Mouse (Mus musculus) neural tube, embryonic 11.5 days (tissue): ENCODE data around the gene Nynrin. TPM values are rescaled to one million over a fixed set of nuclear protein-coding genes. Genes with fewer than 3 reads are reported as not detected.

Source experiments
- ATAC-seq: fragments of 200-750 bp; cut with Nextera tagmentation; 2 replicates; pipeline ENCODE4 v1.8.0; 2017; ENCODE audit warnings: moderate number of reproducible peaks, mild to moderate bottlenecking, moderate TSS enrichment, moderate library complexity; ENCODE audit not compliant: insufficient read depth, low FRiP score, low TSS enrichment
- DNase-seq: peaks from one replicate; pipeline ENCODE4 v3.0.0-alpha.2; 2015; ENCODE audit warnings: low spot score
- H3K27ac ChIP-seq: fragments of 300-500 bp; sonication (generic); 2 replicates; pipeline ENCODE4 v1.5.1; 2014; ENCODE audit warnings: low read depth, mild to moderate bottlenecking, low read length
- H3K27me3 ChIP-seq: fragments of 300-500 bp; sonication (generic); 2 replicates; pipeline ENCODE4 v1.6.1; 2014; ENCODE audit warnings: mild to moderate bottlenecking, low read length, mixed read lengths; ENCODE audit not compliant: control insufficient read depth, insufficient read depth
- H3K36me3 ChIP-seq: fragments of 300-500 bp; sonication (generic); 2 replicates; pipeline ENCODE4 v1.6.1; 2014; ENCODE audit warnings: mild to moderate bottlenecking, low read length, moderate library complexity, mixed read lengths; ENCODE audit not compliant: control insufficient read depth, insufficient read depth
- H3K4me1 ChIP-seq: fragments of 300-500 bp; sonication (generic); 2 replicates; pipeline ENCODE4 v1.6.1; 2014; ENCODE audit warnings: low read length, mixed read lengths; ENCODE audit not compliant: control insufficient read depth, insufficient read depth
- H3K4me2 ChIP-seq: fragments of 300-500 bp; sonication (generic); 2 replicates; pipeline ENCODE4 v1.6.1; 2014; ENCODE audit warnings: low read depth, mild to moderate bottlenecking, moderate library complexity
- H3K4me3 ChIP-seq: fragments of 300-500 bp; sonication (generic); 2 replicates; pipeline ENCODE4 v1.5.1; 2014; ENCODE audit warnings: low read depth, low read length
- H3K9ac ChIP-seq: fragments of 300-500 bp; sonication (generic); 2 replicates; pipeline ENCODE4 v1.6.1; 2014; ENCODE audit warnings: mild to moderate bottlenecking, low read length
- H3K9me3 ChIP-seq: fragments of 300-500 bp; sonication (generic); 2 replicates; pipeline ENCODE4 v1.6.1; 2016; ENCODE audit warnings: low read length; ENCODE audit not compliant: control insufficient read depth
- WGBS: fragments of 180-500 bp; shearing (Covaris S2); extraction: QIAGEN DNeasy Blood & Tissue Kit; methylation state at CpG from one replicate; pipeline ENCODE4 v1.1.7; 2014; 5-methylcytosine and 5-hydroxymethylcytosine counted together
- polyA plus RNA-seq: library from polyadenylated mRNA; unstranded; fragments of >200 nt; fragmentation: Nextera tagmentation; extraction: Ambion mirVana; gene quantifications from 2 replicates; pipeline ENCODE4 v1.2.1, GENCODE M21; 2014

Nynrin gene
- polyA plus RNA-seq, 1 experiment from 2014 or later = 15.1 TPM

GRCm38 (mm10) chr14:55854406-55855100, 743 bp downstream of the Nynrin start:
- H3K9me3 ChIP-seq = no peaks in the 10 kb centered on the region
- peak; percentile 29; the same call in 1 of the 2 replicates for ATAC-seq
- no peaks in the 10 kb centered on the region for H3K27me3 ChIP-seq
- H3K4me2 ChIP-seq = peak overlapping the region; percentile 72
- peak overlapping the region; percentile 48 for H3K4me3 ChIP-seq
- peak overlapping the region; percentile 84 for H3K27ac ChIP-seq
- peaks cover 30% of the 10 kb centered on the region for H3K4me1 ChIP-seq
- no peaks in the 10 kb centered on the region for H3K36me3 ChIP-seq
- WGBS = 1% methylated on average over 9 of the region's 9 CpGs
- DNase-seq = peak; percentile 42
- peak overlapping the region; percentile 56 for H3K9ac ChIP-seq

- Histone ChIP-seq H3K27me3 (no peaks in the 10 kb centered on the region), H3K9me3 (no peaks in the 10 kb centered on the region), H3K9ac (peak overlapping the region; percentile 56), H3K4me2 (peak overlapping the region; percentile 72), H3K4me1 (peaks cover 30% of the 10 kb centered on the region), H3K36me3 (no peaks in the 10 kb centered on the region), H3K27ac (peak overlapping the region; percentile 84), H3K4me3 (peak overlapping the region; percentile 48)
- DNase-seq (peak; percentile 60), ATAC-seq (no peak)
- 4% methylated on average over 4 of the region's 4 CpGs for WGBS
These were observed 1.3 kb downstream of the Nynrin start for GRCm38 (mm10) chr14:55855101-55855561.

GRCm38 (mm10) chr14:55857588-55857987, 3.8 kb downstream of the Nynrin start:
- H3K36me3 ChIP-seq = no peaks in the 10 kb centered on the region; the same call in 1 of the 2 replicates
- H3K4me2 ChIP-seq = no peak overlapping the region
- H3K4me1 ChIP-seq = peaks cover 25% of the 10 kb centered on the region
- no peak overlapping the region for H3K9ac ChIP-seq
- DNase-seq (no peak), ATAC-seq (no peak)
- no peak overlapping the region for H3K4me3 ChIP-seq
- no peaks in the 10 kb centered on the region for H3K27me3 ChIP-seq
- no peaks in the 10 kb centered on the region for H3K9me3 ChIP-seq
- WGBS = 72% methylated on average over 4 of the region's 4 CpGs
- H3K27ac ChIP-seq = no peak overlapping the region

- peaks cover 12% of the 10 kb centered on the region for H3K36me3 ChIP-seq
- no peak overlapping the region for H3K27ac ChIP-seq
- ATAC-seq = no peak
- no peak for DNase-seq
- 89% methylated on average over 6 of the region's 6 CpGs for WGBS
- H3K9me3 ChIP-seq = no peaks in the 10 kb centered on the region
- H3K4me2 ChIP-seq = no peak overlapping the region
- no peaks in the 10 kb centered on the region for H3K27me3 ChIP-seq
- no peak overlapping the region for H3K9ac ChIP-seq
- H3K4me3 ChIP-seq = no peak overlapping the region
- H3K4me1 ChIP-seq = no peaks in the 10 kb centered on the region; the same call in 1 of the 2 replicates
These were observed 8.4 kb downstream of the Nynrin start for GRCm38 (mm10) chr14:55862186-55862585.

GRCm38 (mm10) chr14:55862970-55863369, 9.2 kb downstream of the Nynrin start:
- Histone ChIP-seq H3K4me3 (no peak overlapping the region), H3K27me3 (no peaks in the 10 kb centered on the region), H3K9ac (no peak overlapping the region), H3K27ac (no peak overlapping the region), H3K4me2 (no peak overlapping the region), H3K36me3 (peaks cover 12% of the 10 kb centered on the region), H3K9me3 (no peaks in the 10 kb centered on the region), H3K4me1 (no peaks in the 10 kb centered on the region)
- WGBS = 94% methylated on average over 10 of the region's 10 CpGs
- no peak for ATAC-seq
- no peak for DNase-seq

- no peak overlapping the region for H3K4me2 ChIP-seq
- no peak overlapping the region for H3K9ac ChIP-seq
- H3K36me3 ChIP-seq = peaks cover 14% of the 10 kb centered on the region
- DNase-seq = peak; percentile 72
- no peak overlapping the region for H3K27ac ChIP-seq
- WGBS = 39% methylated on average over 7 of the region's 7 CpGs
- H3K9me3 ChIP-seq = no peaks in the 10 kb centered on the region
- no peaks in the 10 kb centered on the region for H3K27me3 ChIP-seq
- ATAC-seq = 0 out of 2 replicates have a peak, but pooled peaks have one; percentile 35
- no peak overlapping the region for H3K4me3 ChIP-seq
- H3K4me1 ChIP-seq = no peaks in the 10 kb centered on the region
These were observed 10.0 kb downstream of the Nynrin start for GRCm38 (mm10) chr14:55863773-55864172.

GRCm38 (mm10) chr14:55866962-55867361, 13.2 kb downstream of the Nynrin start:
- Histone ChIP-seq H3K9ac (no peak overlapping the region), H3K27ac (no peak overlapping the region), H3K4me1 (no peaks in the 10 kb centered on the region), H3K4me2 (no peak overlapping the region), H3K9me3 (no peaks in the 10 kb centered on the region), H3K36me3 (peaks cover 31% of the 10 kb centered on the region), H3K27me3 (no peaks in the 10 kb centered on the region), H3K4me3 (no peak overlapping the region)
- ATAC-seq (no peak), DNase-seq (peak; percentile 74)
- WGBS = 42% methylated on average over 4 of the region's 4 CpGs

- DNase-seq (no peak), ATAC-seq (no peak)
- WGBS = 84% methylated on average over 14 of the region's 14 CpGs
- Histone ChIP-seq H3K9me3 (no peaks in the 10 kb centered on the region), H3K4me3 (no peak overlapping the region), H3K4me2 (no peak overlapping the region), H3K27ac (no peak overlapping the region), H3K27me3 (no peaks in the 10 kb centered on the region), H3K36me3 (peaks cover 29% of the 10 kb centered on the region), H3K9ac (no peak overlapping the region), H3K4me1 (no peaks in the 10 kb centered on the region)
These were observed 14.6 kb downstream of the Nynrin start for GRCm38 (mm10) chr14:55868230-55869026.
